Mouse (Mus musculus): ENCODE measurements around the gene Bsdc1.
A peak's percentile ranks its signal among the peaks of the same experiment; 100 is the strongest.

The Bsdc1 gene

DNA sequence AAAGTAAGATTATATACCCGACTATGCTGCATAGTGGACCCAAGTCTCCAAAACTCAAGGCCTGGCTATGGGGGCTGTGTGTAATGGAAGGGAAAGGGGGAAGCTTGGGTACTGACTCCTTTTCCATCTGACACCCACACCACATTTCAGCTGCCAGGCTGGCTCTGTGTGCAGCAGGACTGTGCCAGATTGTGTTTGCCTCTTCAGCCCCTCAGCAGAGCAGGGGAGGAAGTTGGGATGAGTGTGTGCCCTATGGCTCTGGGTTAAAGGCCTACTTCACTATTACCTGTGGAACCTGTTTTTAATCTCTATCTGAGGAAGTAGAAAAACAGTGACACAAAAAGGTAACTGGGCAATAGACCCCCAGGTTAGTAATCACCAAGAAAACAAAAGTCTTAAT is 19.7 kb downstream of the Bsdc1 start:
- DNase-seq (ENCODE audit: low spot score): no peak

DNA sequence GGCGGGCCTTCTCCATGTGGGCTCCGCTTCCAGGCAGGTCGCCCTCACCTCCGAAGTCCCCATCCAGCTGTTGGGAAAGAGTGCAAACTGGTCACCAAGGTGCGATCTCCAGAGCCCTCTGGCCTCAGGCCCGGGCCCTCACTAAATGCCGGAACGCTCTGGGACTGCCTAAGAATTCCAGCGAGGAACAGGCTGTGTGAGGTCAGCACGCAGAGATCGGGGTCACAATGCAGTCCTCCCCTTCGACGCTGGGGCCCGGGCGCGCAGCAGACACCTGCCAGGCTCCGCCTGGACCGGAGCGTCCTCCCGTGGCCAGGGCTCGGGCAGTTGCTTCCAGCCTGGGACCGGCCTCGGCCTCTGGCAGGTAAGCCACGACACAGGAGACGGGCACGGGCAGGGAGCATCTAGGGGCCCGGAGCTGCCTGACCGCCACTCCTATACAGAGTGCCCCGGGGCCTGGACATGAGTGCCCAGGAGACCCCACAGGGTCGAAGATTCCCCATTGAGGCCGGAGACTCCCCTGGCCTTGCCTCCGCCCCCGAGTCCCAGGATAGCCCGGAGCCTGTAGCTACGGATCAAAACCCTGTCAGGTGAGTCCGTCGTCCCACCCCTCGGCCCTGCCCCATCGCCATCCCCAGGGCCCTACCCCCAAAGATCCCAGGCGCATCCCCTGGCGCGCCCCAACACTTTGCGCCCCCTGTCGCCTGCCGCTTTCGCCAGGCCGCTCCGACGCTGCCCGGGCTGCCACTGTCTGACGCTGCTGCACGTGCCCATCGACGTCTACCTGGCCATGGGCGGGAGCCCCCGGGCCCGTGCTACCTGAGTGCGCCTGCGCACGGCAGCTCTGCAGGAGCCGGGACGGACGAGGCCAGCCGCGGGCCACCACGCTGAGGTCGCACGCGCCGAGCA is 29.8 kb downstream of the Bsdc1 start, which contains the start of the genes Tssk3 and Fam229a:
Gene Tssk3, minus strand, starts transcription at position 51 of the 909 bp plus-strand sequence.
Gene Fam229a, plus strand, starts transcription at position 219 of the 909 bp plus-strand sequence.
- no peak for DNase-seq (ENCODE audit: low spot score)

- no peak for DNase-seq (ENCODE audit: low spot score)
These were observed 33.3 kb downstream of the Bsdc1 start for GRCm38 (mm10) chr4:129494681-129495080.

DNA sequence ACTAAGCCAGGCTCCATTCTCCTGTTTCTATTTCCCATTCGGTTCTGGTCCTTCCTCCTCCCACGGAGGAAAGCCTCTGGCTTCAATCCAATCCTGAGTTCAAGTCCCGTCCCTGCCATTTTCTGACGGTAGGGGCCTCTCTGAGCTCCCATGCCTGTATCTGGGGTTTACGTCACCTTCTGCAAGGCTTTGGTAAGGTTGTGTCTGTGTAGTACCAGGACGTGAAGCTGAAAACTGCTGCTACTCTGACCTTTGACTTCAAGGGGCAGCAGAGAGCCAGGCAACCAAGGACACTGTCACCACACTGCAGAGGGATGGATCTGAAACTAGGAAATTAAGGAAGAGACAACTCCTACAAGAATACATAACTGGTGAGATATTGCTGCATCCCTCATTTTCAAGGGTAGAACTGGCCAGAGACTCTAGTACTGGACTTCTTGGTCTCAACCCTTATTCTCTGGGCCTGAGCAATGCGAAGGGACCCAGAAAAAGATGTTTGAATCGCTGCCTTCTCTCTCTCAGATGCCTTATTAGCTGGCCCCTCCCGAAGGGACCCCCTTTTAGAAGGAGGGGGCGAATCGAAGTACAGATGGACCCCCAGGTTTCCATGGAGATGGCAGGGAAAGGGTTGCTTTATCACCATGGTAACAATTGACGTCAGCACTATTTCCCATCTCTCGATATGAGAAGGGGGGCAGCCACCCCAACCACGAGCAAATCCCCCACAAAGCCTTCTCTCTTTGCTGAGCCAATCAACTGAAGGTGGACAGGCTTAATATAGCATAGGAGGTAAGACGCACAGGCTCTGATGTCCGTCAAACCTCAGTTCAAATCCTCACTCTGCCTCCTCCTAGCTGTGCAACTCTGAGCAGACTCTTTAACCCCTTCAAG is 34.5 kb downstream of the Bsdc1 start:
- DNase-seq (ENCODE audit: low spot score): no peak

- DNase-seq (ENCODE audit: low spot score): no peak
These were observed 35.2 kb downstream of the Bsdc1 start for GRCm38 (mm10) chr4:129496631-129497030.

DNA sequence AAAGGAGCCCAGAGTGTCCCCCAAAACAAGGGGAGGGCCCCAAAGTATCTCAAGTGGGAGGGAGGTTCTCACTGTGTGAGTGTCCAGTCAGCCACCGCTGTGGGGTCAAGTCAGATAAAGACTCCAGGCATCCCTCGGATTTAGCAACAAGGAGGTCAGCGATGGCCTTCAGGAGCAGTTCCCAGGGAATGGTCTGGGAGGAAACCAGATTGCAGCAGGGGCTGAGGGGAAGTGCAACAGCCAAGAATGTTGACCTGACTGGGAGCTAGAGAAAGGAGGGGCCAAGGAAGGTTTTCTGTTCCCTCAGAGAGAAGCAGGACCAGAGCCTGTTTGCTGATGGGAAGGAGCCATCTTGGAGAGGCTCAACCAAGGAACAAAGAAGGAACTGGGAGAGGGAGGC is 37.6 kb downstream of the Bsdc1 start:
- no peak for DNase-seq (ENCODE audit: low spot score)

DNA sequence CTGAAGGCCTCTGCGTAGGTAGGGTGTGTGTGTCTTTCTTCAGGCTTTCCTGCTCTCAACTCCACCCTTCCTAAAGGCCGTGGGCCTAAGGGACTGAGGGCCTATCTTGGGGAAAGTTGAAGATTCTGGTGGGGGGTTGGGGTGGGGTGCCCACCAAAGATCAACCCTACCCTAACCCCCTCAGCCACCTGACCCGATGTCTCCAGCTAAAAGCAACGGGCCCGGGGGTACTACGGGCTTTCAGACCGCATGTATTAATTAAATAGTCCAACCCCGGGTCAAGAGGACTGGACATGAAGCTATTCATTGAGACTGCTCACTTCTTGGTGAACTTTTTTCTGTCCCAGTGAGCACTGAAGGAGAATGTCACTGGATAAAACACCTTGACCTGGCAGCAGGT is 38.6 kb downstream of the Bsdc1 start:
- DNase-seq (ENCODE audit: low spot score): no peak

- DNase-seq (ENCODE audit: low spot score): no peak
These were observed 39.5 kb downstream of the Bsdc1 start for GRCm38 (mm10) chr4:129500607-129501566.

DNA sequence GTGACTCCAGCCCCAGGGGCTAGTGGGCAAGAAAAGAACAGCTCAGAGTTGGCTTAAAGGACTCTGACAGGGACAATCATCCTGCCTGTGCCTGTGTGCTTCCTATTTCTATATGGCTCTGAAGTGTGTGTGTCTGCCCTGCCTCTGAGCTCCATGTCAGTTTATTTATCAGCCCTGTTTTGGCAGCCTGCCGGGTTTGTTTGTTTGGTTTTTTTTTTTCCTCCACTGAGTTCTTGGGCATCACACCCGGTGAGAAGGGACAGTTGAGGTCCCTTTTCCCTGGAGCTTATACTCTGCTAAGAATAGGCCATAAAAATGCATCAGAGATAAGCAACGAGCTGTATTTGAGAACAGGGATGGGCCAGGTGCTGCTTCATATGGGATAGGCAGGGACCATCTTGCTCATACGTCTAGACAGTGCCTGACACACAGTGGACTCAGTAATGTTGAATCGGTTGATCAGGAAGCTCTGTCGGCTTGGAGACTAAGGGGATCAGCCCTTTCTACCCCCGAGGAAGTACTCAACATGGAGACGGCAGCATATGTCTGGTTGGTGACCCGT is 41.0 kb downstream of the Bsdc1 start:
- no peak for DNase-seq (ENCODE audit: low spot score)

DNA sequence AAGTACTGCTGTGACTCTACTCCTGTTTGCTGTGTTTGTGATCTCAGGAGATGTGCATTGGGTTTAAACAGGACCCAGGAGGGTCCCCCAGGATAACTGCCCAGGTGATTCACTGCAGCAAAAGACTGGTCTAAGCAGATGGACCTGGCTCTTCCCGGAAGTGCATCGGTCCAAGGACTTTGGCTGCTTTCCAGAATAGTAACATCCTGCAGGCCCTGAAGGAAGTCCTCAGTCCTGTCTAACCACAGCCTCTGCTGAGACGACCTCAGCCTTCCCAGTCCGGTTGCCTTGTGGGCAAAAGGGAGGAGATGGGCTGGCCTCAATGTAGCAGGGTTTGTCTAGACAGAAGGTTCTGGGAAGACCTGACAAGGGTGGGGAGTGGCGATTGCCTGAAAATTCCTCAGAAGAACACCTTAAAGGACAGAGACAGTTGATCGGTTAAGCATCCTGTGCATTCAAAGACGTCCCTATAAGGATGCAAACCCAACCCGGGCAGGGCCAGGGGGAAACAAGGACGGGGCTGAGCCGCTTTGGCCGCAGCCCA is 41.6 kb downstream of the Bsdc1 start:
- no peak for DNase-seq (ENCODE audit: low spot score)

- no peak for DNase-seq (ENCODE audit: low spot score)
These were observed 44.1 kb downstream of the Bsdc1 start for GRCm38 (mm10) chr4:129505511-129505910.

DNA sequence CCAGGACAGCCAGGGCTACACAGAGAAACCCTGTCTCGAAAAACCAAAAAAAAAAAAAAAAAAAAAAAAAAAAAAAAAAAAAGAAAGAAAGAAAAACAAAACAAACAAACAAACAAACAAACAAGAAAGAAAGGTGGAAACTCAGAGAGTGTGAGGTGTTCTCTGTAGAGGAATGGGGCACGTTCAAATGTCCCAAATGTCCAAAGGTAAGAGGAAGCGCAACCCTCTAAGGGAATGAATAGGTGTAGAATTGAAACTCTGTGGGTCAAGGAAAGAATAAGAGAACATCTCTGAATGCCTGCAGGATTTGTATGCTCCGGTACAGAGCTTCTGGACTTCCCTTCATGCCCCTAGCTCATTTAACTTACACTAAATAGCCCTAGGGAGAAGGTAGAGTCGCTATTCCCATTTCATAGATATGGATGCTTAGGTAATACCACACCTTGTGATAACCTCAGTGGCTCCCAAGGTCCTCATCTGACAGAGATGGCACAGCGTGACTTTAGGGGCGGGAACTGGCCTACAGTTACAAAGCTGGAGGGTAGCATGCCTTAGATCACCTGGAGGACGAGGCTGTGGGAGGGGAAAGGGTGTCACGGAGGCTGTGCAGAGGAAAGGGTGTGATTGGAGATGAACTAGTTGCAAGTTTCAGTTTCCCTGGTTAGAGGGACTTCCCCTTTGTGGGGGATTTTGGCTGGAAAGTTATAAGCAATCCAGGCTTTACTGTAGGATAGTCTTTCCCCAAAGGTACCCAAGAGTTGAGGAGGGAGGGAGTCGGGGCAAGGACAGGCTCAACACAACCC is 46.3 kb downstream of the Bsdc1 start:
- DNase-seq (ENCODE audit: low spot score): no peak

DNA sequence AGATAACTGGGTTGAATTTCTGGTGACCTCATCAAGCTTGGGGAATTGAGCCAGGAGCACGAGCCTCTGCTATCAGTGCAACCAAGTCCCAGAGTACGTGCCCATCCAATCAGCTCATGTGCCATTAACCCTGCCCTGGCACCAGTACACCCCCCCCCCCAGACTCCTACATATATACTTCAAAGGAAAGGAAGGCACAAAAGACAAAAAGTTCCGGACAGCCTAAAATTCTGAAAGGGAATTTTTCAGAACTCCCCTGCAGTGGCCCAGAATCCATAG is 46.8 kb downstream of the Bsdc1 start:
- no peak for DNase-seq (ENCODE audit: low spot score)

DNA sequence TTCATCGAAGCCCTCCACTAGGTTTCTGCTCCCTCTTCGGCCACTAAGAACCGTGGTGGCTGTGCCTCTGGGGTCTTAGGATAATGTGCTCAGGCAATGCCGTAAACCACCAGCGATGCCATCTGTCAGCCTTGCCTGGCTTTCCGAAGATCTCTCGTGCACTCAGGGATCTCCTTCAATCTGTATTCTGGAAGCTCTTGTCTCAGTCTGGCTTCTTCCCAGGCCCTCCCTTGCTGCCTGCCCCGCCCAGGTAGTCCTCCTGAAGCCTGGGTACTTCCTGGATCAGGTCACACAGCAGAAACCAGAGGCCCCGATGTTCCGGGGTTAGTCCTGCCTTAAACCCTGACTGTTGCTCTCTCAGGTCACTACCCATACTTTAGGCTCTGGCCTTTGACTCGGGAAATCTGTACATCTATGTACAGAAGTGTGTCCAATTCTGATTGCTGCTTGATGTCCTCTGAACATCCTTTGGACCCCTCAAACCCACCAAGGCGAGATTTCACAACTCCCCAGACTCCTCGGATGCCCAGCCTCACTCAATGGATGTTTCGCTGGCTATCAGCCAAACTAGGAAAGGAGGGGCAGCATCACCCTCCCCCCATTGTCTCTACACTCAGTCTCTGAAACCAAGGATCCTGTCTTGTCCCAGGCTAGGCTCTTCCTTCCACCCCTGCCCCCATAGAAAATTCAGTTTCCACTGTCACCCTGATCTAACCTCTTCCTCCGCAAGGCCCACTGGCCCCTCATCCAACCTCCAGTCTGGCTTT is 47.6 kb downstream of the Bsdc1 start:
- no peak for DNase-seq (ENCODE audit: low spot score)

GRCm38 (mm10) chr4:129509650-129510049 is 48.3 kb downstream of the Bsdc1 start:
- no peak for DNase-seq (ENCODE audit: low spot score)

GRCm38 (mm10) chr4:129510723-129511412 is 49.5 kb downstream of the Bsdc1 start:
- DNase-seq (ENCODE audit: low spot score): no peak

- no peak for DNase-seq (ENCODE audit: low spot score)
These were observed 50.2 kb downstream of the Bsdc1 start for GRCm38 (mm10) chr4:129511413-129512096.

DNA sequence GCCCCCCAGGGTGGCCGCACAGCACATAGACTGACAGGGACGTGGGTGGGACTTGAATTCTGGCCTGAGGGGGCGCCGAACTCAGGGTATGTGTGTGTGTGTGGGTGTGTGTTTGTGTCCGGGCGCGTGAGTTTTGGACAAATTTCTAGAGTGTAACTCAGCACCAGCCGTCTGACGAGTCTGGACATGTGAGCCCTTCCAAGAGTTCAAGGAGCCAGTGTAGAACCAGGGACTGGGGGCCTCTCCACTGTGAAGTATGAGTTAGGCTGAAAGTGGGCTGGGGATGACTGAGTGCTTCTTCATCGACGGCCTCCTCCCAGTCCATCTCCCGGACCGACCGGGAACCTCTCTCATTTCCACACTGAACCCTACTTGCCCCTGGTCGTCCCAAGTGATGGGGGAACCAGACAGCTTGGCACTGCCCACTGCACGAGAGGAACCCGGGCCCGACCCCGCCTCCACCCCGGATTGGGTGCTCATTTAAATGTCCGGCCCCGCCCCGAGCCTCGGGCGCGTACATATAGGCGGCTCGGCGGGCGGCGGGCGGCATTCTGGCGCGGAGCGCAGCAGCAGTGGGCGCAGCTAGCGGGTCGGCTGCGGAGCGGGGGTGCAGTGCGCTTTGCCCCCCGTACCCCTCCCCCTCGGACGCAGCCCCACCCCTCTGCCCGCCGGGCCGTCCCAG is 51.8 kb downstream of the Bsdc1 start, which contains the start of gene Marcksl1:
Gene Marcksl1, plus strand, starts transcription at position 496 of the 682 bp plus-strand sequence.
- peak; percentile 69 for DNase-seq (ENCODE audit: low spot score)

All from left cerebral cortex, adult 11 months (tissue).